Mouse (Mus musculus): ENCODE measurements around the gene Nr2c2.

Nr2c2 gene

DNA sequence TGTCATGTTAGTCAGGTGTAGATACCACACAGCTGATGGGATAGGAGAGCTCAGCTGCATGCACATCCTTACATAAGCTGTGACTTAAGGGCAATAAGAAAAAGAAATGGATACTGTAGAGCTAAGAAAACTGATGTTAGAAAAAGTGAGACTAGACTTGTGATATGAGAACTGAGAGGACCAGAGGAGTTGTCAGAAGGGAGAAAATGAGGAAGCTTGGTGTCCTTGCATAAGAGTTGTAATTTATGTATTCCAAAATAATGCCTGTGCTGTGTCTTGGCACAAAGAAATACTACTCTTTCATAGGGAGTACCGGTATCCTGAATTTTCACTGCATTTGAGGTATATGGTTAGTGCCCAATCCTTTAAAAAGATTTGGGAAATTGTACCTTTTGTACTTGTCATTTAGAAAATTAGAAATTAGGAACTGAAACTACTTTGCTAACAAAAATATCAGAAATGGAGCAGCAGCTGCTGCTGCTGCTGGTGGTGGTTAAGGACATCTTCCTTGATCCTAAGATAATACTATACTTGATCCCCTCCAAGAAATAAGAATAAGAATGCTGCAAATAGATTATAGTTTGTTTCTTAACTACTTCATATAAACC is 35.8 kb downstream of the Nr2c2 start:
- DNase-seq (ENCODE audit: low read depth in 1 of 2, low spot score in 2 of 2), result peak in 1 of 2 experiments; percentile 5

DNA sequence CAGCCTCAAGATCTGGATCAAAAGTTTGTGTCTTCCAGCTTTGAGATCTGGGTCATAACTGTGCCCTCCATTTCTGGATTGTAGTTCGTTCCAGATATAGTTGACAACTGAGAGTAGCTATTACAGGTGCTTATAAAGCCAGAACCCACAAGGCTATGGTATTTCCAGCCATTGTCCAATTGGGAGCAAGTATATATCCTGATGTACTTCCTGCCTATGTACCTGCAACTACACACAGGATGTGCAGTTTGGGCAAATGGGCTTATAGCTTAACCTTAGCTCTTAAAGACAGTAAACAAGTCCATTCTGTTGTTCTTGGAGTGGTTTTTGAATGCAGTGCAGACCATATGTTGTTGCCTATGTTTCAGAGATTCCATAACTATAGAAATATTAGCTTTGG is 40.3 kb downstream of the Nr2c2 start:
- no peak for DNase-seq (ENCODE audit: low read depth in 1 of 2, low spot score in 2 of 2)

DNA sequence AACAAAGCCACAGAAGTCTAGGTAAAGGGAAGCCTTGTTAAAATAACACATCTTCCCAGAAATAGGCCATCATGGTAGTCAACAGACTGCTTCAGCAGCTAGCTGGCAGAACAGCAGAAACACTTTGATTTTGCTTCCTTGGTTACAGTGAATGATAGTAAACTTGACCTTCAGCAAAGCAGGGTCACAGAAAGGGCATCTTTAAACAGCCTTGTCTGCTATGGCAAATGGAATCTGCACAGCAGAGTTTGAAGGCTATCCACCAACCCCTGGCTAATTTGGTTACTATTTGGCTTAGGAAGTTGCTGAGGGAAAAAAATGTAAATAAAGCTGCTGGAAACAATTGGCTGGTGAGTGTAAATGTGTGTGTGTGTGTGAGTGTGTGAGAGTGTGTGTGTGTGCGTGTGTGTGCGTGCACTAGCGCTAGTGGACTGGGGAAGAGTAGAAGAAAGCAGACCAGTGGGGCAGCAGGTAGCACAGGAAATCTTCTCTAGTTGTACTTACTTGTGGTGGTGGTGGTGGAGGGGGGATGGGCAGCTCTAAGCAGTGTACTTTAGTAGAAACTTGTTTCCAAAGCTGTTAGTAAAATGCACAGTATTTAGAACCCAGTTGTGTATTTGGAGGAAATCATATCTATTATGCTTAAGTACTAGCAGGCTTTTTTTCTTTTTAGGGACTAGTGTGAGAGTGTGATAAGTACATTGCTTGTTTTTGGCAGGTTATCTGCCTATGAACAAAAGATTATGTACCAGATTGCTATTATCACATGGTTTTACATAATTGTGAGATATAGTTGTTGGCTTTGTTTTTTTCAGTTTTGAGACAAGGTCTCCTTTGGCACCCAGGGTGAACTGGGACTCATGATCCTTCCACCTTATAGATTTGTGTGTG is 41.1 kb downstream of the Nr2c2 start:
- DNase-seq (ENCODE audit: low read depth in 1 of 2, low spot score in 2 of 2), result no peak

DNA sequence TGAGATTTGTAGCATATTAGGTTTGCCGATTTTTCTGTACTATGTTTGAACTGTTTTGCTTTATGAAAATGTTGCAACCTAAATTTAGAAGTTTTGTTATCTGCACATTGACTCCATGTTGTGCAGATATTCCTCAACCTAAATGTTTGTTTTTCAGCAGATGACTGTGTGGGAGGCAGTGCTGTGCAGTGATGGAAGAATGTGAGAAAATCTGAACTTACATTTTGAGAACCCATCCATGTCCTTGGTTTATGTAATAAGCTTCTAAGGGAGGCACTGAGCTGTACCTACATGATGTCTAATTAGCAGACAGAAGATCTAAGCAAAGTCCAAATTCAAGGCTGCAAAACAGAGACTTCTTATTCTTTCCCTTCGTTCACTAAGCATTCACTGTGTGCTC is 42.4 kb downstream of the Nr2c2 start:
- no peak for DNase-seq (ENCODE audit: low read depth in 1 of 2, low spot score in 2 of 2)

DNA sequence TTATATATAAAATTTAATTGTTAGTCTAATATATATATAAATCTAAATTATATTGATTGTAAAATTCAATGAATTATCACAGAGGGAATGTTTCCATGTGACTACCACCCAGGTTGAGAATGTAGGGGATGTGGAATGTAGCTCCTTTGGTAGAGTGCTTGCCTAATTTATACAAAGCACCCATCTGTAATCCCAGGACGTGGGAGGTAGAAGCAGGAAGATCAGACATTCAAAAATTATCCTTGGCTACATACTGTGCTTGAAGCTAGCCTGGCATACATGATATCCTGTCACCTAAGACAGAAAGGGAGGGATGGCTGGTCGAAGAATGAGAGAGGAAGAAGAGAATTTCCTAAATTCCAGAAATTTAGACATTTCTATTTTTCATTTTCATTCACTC is 45.2 kb downstream of the Nr2c2 start:
- no peak for DNase-seq (ENCODE audit: low read depth in 1 of 2, low spot score in 2 of 2)

DNA sequence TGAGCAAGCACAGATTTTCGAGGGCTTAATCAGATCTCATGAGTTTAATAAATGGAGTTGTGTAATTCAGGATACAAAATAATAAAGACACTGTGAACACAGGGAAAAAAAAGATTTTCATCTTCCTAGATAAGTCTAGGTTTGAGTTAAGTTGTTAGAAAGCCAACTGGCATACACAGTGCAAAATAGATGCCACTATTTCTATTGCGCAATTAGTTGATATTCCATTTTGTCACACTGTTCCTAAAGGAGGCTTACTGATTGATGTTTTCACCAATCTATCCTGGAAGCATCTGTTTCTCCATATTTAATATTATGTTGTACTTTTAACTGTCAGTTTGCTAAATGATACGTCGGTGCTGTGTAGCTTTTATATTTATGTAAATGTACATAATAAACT is 54.7 kb downstream of the Nr2c2 start:
- no peak for DNase-seq (ENCODE audit: low read depth in 1 of 2, low spot score in 2 of 2)

DNA sequence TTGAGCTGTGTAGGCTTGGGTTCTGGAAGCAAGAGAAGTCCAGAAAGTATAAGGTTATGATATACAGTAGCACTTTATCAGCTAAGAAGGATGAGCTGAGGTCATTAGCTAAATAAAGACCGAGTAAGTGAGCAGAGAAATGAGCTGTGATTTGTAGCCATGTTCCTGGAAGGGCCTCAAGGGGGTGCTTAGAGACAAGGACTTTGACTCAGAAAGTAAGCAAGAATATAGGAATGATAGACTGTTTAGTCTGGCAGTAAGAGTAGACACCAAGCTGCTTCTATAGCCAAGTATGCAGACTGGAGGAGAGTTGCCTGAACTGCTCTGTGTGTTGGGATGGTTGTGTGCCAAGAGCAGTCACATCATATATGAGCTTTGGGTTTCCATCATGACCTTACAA is 62.6 kb downstream of the Nr2c2 start:
- no peak for DNase-seq (ENCODE audit: low read depth in 1 of 2, low spot score in 2 of 2)

DNA sequence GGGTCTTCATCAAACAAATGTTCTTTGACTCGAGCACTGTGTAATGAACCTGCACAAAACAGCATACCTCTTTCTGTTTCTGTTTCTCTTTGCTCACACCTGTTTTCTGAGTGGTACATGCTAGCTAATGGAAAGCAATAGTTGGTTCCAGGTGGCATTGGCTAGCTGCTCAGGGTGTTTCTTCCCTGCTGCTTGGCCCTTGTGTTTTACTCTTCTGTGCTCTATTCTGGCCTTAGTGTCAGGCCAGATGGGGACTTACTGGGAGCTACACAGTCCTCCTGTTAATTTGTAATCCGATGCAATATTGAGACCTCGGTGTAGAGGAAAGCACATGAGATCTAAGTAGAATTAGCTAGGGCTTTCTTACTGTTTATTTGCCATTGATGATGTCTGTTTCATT is 67.6 kb downstream of the Nr2c2 start:
- DNase-seq (ENCODE audit: low read depth in 1 of 2, low spot score in 2 of 2), result no peak

DNA sequence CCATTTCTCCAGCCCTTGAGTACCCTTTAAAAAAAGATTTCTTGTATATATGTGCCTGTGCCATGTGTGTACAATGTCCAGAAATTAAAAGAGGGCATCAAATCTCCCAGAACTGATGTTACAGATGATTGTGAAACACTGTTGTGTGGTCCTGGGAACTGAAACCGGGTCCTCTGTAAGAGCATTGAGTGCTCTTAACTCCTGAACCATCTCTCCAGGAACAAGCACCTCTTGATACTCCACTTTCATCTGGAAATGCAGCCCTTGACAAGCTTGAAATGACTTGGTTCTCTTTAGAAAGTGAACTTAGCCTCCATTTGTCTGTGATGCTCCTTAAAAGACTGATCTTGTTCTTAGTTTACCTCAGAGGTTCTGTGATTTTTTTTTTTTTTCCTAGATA is 71.5 kb downstream of the Nr2c2 start:
- no peak for DNase-seq (ENCODE audit: low read depth in 1 of 2, low spot score in 2 of 2)

DNA sequence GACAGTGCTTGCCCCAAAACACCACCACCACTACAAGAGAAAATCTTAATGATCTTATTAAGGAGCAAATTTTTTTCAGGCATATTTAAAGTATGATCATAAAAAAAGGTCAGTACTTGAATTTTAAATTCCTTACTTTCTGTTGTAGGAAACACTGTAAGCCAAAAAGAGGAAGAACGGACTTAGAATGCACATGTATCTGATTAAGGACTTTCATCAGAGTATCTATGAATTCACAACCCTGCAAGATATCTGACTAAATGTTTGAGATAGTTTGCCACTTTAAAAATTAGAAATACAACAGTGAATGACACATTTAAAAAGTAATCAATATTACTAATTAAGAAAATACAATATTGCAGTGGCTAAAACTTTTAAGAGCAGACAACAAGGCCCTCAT is 85.3 kb downstream of the Nr2c2 start:
- no peak for DNase-seq (ENCODE audit: low read depth in 1 of 2, low spot score in 2 of 2)

DNA sequence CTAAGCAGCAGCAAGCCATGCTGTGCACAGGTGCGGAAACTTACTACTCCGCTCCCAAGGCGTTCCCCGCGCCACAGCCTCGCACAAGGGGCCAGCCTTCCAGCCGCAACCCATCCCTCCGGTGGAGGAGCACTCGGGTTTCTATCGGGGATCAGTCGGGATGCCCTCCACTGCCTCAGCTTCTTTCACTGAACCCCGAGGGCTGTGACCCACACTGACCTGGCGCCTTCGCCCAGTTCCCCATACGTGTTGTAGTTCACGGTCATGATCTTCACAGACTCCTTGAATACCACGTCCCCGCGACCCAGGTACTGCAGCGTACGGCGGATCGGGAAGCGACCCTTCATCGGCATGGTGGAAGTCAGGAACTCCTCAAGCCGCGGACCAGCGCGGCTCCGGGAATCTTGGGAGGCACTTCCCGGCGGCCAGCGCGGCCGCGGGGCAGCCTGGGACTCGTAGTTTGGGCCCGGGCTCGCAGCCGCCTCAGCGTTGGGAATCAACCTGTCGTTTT is 92.5 kb downstream of the Nr2c2 start, which contains the start of gene Mrps25:
Gene Mrps25 (minus strand): TSS at position 413 of the 511 bp plus-strand sequence.
- DNase-seq (ENCODE audit: low read depth in 1 of 2, low spot score in 2 of 2), result peak in 1 of 2 experiments; percentile 3

DNA sequence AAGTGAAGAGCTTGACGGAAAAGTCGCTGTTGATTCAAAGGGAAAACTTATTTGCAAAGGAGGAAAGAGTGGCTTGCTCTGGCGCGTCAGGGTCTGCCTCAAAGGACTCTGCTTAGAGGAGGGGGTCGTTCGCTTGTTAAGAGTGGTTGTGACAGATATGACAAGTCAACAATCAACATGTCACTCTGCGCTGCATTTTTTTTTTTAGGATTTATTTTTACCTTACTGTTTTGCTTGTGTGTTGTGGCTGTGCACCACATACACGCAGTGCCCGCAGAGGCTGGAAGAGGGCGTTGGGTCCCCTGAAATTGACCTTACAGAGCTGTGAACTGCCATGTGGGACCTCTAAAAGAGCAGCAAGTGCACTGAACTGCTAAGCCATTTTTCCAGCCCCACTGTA is 93.0 kb downstream of the Nr2c2 start:
- no peak for DNase-seq (ENCODE audit: low read depth in 1 of 2, low spot score in 2 of 2)

DNA sequence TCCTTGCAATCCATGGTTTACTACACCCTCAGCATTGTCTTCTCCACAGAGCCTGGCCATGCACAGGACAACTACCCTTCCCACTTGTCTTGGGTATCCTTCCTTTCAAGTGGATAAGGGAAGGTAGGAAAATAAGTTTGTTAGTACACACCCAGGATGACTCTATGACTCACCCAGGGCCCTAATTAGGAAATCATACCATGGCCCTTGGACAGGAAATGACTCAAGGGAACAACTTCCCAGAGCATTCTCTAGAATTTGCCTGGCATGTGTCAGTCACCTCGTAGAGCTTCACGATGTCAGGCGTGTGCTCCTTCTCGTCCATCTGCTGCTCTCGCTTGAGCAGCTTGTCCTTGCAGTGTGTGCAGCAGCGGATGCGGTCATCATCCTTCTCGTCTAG is 108.2 kb downstream of the Nr2c2 start:
- no peak for DNase-seq (ENCODE audit: low read depth in 1 of 2, low spot score in 2 of 2)

DNA sequence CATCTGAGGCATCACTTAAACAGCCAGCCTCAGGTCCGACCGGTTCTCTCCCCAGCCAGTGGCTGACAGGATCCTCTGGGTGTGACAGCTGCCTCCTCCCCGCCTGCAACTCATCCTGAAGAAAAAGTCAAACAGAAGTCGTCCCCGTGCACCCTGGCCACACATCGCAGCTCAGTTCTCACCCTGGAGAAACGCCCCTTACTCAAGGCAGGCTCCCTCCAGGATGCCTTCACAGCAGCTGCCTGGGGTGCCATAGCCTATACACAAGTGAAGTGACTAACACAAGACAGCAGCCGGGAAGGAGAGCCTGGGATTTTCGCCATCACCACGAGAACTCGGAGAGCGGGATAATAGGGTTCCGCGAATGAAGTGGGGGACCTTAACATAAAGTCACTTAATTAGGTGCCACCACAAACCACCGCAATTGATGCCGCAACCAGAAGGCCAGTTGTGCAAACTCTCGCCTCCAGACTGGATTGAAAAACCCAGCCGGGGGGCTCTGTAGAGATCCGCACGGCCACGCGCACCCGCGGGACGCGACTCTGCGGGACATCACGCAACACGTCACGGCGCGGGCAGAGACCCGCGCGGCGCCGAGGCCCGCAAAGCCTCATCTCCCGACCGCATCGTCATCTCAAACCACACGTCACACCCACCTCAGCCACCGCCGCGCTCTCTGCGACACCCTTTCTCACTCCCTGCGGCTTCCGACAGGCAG is 123.0 kb downstream of the Nr2c2 start:
- peak in 1 of 2 experiments; percentile 6 for DNase-seq (ENCODE audit: low read depth in 1 of 2, low spot score in 2 of 2)

DNA sequence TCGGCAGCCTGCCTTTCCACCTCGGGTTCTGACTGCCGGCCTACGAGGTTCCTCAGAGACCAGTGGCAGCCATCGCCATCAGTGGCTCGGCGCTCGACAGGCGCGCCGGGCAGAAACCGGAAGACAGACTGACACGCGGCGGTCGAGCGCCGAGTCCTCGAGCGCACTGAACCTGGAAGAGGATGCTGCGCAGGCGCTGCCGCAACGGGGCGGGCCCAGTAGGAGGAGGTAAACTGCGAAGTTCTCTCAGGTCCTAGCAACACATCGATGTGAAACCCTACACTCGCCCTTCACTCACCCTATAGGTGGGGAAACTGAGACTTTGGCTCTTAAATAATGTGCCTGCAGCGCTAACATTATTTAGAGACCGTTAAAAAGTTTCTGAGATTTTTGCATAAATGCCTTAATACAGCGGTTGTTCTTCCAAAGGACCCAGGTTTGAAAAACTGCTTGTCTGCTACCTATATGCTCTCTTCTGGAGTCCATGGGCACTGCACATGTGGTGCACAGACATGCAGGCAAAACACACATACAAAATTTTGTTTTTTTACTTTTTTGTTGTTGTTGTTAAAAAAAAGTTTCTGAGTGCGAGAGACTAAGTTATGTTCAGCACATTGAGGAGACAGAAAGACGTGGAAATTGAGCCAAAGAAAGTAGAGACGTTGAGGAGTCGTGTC is 123.7 kb downstream of the Nr2c2 start, which contains the start of gene Rbsn:
Gene Rbsn (minus strand): TSS at position 153 of the 677 bp plus-strand sequence.
- DNase-seq (ENCODE audit: low read depth in 1 of 2, low spot score in 2 of 2), result peak; percentile 58 to 83

DNA sequence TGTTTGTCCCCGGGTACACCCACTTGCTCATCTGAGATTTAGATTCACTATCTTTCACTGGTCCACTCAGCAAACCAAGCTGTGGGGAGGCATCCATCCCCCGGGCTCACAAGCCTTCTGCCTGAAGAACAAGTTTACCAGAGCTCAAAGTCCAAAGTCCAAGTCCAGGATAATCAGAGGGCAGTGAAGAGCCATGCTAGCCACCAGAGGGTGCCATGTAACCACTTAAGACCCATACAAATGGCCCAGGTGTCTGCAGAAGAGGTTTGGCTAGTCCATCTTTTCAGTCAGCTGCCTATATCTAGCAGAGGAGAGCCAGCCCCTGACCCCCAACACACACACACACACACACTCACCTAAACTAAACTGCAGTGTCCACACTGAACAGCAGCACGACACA is 128.3 kb downstream of the Nr2c2 start:
- no peak for DNase-seq (ENCODE audit: low read depth in 1 of 2, low spot score in 2 of 2)

DNA sequence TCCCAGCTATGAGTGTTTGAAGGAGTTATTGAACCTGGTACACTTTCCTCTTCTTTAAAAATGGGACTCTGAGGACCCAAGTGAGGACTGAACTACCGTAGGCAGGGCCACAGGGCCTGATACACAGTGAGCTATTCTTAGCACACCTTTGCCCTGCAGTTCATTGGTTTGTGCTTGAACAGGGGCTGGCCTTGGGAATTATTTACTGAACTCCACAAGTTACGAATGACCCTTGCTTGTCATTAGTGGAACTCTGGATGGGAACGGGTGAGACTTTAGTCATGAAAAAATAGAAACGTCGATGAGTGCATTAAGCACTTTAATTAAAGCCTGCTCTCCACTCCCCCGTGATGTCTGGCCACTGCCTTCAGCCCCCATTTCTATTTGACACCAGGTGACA is 130.4 kb downstream of the Nr2c2 start:
- no peak for DNase-seq (ENCODE audit: low read depth in 1 of 2, low spot score in 2 of 2)

DNA sequence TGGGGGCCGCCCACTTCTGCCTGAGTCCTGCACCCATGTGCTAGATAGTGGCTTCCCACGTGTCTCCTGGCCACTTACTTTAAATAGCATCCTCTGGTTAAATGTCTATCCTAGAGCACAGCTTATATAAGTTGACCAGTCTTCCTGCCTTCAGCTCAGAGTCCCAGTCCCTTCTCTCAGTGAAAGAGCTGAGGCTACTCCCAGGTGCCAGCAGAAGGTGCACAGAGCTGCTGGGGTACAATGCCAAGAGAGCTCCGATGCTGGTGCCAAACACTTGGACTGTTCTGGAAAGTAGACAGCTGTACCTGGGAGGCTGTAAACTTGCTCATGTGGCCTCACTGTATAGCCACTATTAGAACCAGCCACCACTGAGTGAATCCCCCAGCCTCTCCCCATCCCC is 130.8 kb downstream of the Nr2c2 start:
- no peak for DNase-seq (ENCODE audit: low read depth in 1 of 2, low spot score in 2 of 2)

All from monocyte, adult 2 months (primary cell).